Mouse (Mus musculus) gonadal fat pad, adult 2 months (tissue): Measurements from ENCODE around the gene Slfn8. TPM values are rescaled to one million over a fixed set of nuclear protein-coding genes. Genes with fewer than 3 reads are reported as not detected.
"Not testable (repeated sequence)": the region's sequence is repeated elsewhere in the genome, so short reads cannot be mapped to it uniquely, and the experiment has no call there.

Source experiments
- DNase-seq: peaks from one replicate; pipeline ENCODE4 v3.0.0-alpha.2; 2012; ENCODE audit warnings: low read depth
- polyA plus RNA-seq: library from polyadenylated mRNA; depleted of rRNA; stranded (reverse); fragments of >200 nt; gene quantifications from 2 replicates; pipeline ENCODE4 v1.2.3, GENCODE M21; 2012; rRNA removed

The Slfn8 gene
- polyA plus RNA-seq: 0.37 and 0.47 TPM in 2 replicates

GRCm38 (mm10) chr11:83020621-83021020 lies at the start of gene Slfn8:
TSS of gene Slfn8 (minus strand) at chr11:83020810.
- no peak for DNase-seq

GRCm38 (mm10) chr11:83067982-83068694 lies 47.5 kb upstream of the Slfn8 start:
- DNase-seq: no peak

GRCm38 (mm10) chr11:83066640-83067531 lies 46.3 kb upstream of the Slfn8 start:
- no peak for DNase-seq

GRCm38 (mm10) chr11:83065441-83066344 lies 45.1 kb upstream of the Slfn8 start:
- DNase-seq: no peak

GRCm38 (mm10) chr11:83064946-83065345 lies 44.3 kb upstream of the Slfn8 start, which contains the start of gene Slfn2:
TSS of gene Slfn2 (plus strand) at chr11:83065112.
- no peak for DNase-seq

- no peak for DNase-seq
These were observed 43.3 kb upstream of the Slfn8 start for GRCm38 (mm10) chr11:83063941-83064349.

GRCm38 (mm10) chr11:83063126-83063525 lies 42.5 kb upstream of the Slfn8 start:
- DNase-seq: no peak

- DNase-seq: no peak
These were observed 41.2 kb upstream of the Slfn8 start for GRCm38 (mm10) chr11:83061806-83062205.

- DNase-seq: peak; percentile 38
These were observed 39.9 kb upstream of the Slfn8 start for GRCm38 (mm10) chr11:83060412-83061020.

GRCm38 (mm10) chr11:83057863-83058262 lies 37.3 kb upstream of the Slfn8 start:
- DNase-seq: no peak

- DNase-seq: no peak
These were observed 25.0 kb upstream of the Slfn8 start for GRCm38 (mm10) chr11:83045642-83046041.

GRCm38 (mm10) chr11:83043891-83044290 lies 23.3 kb upstream of the Slfn8 start:
- no peak for DNase-seq

GRCm38 (mm10) chr11:83041000-83041399 lies 20.4 kb upstream of the Slfn8 start:
- DNase-seq: no peak

GRCm38 (mm10) chr11:83040325-83040724 lies 19.7 kb upstream of the Slfn8 start:
- DNase-seq: no peak

GRCm38 (mm10) chr11:83039796-83040195 lies 19.2 kb upstream of the Slfn8 start:
- no peak for DNase-seq

GRCm38 (mm10) chr11:83039156-83039555 lies 18.5 kb upstream of the Slfn8 start:
- no peak for DNase-seq

GRCm38 (mm10) chr11:83038686-83039085 lies 18.1 kb upstream of the Slfn8 start:
- DNase-seq: not testable (repeated sequence)

- DNase-seq: not testable (repeated sequence)
These were observed 770 bp downstream of the Slfn8 start for GRCm38 (mm10) chr11:83019561-83020519.

- DNase-seq: no peak
These were observed 4.5 kb downstream of the Slfn8 start for GRCm38 (mm10) chr11:83016093-83016492.

- DNase-seq: no peak
These were observed 7.3 kb downstream of the Slfn8 start for GRCm38 (mm10) chr11:83013356-83013755.
